Mouse (Mus musculus) adipocyte (in vitro differentiated cells): ENCODE results near the gene Usp7.

ENCODE experiments used
- DNase-seq: peaks from one replicate; pipeline ENCODE4 v3.0.0-alpha.2; 2016; ENCODE audit warnings: low spot score

The Usp7 gene

DNA sequence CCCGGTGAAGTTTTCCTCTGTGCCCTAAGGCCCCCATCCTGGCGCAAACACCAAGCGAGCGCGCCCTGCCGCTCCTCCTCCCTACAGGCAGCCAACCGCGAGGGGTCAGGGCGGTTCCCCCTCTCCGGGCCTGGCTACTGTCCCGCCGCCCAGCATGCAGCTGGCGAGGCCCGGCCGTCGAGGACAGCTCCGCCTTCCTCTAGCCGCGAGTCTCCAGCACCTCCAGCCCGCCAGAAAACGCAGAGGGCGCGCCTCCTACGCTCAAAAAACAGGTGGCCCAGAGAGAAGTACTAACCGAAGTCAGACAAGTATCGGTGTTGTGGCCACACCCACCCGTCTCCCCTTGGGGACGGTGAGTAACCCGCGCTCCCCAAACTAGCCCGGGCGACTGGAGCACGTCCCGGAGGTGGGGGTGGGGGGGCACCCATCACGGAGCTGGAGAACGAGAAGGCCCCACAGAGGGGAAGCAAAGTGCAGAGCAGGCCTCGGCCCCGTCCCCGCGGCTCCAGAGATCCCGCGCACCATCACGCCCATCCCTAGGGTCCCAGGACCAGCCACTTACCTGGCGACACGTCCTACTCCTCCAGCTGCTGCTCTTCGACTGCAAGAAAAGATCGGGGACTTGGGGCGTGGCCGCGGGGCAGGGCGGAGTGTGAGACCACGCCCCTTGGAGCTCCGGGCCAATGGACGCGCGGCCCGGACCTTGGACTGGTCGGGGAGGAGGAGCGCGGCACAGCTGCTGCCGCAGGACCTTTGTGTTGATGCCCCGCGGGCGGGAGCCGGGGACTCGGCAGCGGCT is 120.4 kb downstream of the Usp7 start, which contains the start of gene Carhsp1:
Carhsp1 (minus strand) TSS at position 605 of the 799 bp plus-strand sequence.
- DNase-seq = peak; percentile 96

DNA sequence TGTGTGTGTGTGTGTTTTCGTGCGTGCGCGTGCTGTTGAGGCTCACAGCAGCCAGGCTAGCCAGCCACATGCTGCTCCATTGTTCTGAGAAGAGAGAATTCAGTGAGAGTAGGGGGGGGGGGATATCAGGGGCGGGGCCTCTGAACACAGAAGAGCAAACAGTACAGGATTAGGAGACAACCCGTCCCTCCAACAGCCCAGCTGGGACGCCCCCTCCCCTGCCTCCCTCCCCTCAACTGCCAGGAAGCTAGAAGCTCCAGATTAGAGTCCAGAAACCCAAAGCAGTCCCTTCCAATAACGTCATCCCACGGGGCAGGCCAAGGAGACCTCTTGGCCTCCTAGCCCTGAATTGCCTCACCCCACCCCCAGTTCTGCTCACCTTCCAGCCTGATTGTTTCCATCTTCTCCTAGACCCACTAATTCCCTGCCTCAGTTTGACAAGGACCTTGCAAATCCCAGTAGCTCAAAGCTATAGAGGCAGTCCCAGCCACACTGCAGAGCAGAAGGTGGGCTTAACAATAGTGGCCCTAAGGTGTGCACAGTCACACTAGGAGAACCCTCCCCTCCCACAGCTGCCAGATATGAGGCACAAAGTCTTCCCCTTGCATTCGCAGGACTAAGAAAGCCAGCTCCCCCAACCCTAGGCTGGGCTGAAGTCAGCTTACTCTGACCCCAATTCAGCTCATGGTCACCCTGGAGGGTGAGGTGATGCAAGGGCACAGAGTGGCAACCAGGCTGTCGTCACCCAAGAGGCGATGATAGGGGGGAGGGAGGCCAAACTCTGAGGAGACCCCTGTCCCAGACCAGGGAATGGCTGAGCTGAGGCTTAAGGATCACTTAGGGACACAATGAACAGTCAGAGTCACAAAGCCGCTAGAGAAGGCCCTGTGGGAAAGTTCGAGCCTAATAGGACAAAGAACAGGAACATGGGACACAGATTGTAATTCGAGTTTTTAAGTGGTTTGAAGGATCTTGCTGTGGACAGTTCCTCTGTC is 121.8 kb downstream of the Usp7 start:
- DNase-seq = peak; percentile 72

DNA sequence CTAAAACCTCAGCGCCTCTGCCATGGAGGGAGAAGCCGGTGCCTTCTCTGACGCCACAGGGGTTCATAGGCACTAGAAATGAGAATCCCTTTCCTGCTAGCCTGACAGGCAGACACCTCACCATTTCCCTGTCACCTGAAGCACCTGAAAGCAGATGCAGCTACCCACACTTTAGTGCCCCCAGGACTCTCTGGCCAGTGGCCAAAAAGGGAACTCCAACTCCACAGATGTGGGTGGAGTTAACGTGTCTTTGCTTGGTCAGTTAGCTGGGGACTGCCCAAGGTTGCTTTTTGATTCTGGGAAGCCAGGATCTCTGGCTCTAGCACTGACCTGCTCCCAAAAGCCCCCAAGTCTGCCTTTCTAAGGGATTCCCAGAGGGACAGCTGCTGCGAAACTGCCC is 122.7 kb downstream of the Usp7 start:
- DNase-seq = peak; percentile 34

DNA sequence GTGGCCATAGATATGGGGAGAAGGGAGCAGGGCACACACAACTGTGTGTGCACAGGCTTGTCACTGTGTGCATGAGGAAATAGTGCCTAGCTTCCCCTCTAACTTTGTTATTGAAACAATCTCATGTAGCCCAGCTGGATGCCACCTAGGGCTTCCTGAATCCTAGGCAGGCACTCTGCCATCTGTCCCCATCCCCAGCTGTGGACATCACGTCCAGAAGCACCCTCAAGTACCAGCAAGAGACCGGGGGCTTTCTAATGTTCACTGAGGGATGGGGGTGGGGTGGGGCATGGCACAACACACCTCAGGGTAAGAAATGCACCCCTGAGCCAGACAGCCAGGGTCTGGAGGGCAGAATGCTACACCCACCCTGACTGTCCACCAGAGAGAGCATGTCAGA is 123.7 kb downstream of the Usp7 start:
- no peak for DNase-seq

DNA sequence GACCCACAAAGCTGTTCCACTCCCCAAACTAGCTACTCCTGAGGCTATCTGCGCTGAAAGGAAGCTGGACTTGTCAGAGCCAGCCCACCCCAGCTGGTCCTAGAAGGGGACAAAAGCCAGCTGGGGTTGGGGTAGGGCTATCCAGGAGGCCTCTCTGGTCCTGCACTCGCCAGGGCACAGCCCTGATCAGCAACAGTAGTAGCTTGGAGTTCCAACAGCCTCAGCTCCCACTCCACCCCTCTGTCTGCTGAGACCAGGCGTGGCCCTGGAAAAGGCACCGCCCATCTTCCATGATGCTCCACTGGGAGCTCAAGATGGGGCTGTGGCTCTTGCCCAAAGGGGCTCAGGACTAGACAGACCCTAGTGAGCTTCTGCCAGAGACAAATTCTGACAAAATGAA is 124.3 kb downstream of the Usp7 start:
- DNase-seq = no peak

DNA sequence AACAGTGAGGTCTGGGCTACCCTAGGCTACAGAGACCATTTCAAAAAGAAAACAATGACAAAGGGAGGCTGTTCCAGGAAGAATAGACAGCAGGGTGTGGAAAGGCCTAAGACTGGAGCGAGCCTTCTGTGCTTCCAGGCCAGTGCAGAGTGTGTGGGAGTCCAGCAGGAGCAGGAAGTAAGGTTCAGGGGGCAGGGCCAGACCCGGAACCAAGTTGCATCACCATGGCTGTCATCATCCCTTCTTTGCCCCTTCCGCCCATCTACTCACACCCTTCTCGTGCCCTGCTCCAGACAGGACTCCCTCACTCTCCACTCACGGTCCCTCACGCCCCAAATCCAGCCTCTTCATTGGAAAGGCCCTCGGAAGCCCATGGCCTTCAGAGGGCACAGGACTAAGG is 124.8 kb downstream of the Usp7 start:
- DNase-seq = peak; percentile 53

DNA sequence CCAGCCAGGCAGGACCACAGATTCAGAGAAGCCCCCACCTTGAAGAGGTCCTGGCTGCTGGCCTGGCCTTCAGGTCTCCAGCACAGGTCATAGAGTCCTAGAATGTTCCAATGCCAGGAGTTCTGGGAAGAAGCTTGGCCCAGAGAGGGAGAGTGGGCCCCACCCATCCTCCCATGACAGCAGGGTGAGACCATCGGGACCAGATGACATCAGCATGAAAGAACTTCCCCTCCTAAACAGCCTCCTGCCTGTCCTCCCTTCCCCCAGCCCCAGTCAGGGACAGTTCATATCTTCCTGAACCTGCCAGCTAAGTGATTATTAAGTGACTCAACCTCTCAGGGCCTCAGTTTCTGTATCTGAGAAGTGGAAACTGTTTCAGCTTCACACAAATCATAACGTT is 125.7 kb downstream of the Usp7 start:
- no peak for DNase-seq

DNA sequence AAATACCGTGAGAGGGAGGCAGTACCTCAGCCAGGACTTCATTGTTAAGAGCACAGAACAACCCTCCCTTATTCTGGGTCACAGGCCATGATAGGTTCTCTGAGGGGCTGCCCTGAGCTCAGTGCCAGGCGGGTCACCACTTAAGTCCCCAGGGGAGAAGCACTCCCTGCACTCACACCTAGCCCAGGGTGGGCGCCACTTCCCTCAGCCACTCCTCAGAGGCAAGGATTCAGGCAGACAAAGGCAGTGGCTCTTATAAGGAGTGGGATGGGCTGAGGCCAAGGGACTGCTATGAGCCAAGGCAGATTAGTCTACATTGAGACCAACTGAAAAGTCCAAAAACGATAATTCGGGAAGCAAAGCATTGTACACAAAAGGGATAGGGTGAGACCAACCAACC is 126.7 kb downstream of the Usp7 start:
- no peak for DNase-seq

DNA sequence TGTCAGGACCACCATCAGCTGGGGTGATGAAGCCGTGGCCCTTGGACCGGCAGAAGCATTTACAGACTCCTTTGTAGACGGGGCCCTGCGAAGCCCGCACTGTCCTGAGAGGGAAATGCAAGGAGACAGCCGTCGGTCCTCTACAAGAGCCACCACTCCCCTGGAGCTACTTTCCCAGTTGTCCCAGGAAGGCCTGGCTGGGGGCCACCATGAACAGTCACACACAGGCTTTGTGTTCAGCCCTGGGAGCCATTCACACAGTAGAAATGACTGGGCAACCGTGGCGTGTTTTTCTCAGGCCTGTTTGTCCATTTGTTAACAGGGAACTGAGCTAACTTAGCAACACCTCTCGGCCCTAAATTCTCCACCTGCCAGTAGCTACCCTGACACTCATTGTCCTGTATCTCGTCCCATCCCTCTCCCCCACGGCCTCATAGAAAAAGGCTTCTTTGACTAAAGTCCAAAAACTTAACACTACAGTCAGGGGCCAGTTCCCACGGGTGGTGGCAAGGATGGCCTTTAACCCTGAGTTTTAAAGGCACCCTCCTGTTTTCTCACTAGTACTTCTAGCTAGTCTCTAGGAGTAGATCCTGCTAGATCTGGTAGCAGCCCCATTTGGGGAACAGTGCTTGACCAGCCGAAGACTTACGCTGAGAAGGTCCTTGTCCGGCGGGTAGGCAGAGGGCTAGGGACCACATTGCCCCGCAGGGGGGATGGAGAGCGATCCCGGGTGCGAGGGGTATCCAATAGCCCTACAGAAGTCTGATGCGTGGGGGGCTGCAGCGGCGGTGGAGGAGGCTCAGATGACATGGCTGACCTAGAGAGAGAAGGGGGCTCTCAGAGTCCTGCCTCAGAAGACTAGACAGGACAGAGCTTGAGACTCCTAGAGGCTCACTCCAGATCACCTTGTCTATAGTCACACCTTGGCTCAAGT is 128.2 kb downstream of the Usp7 start:
- DNase-seq = no peak

DNA sequence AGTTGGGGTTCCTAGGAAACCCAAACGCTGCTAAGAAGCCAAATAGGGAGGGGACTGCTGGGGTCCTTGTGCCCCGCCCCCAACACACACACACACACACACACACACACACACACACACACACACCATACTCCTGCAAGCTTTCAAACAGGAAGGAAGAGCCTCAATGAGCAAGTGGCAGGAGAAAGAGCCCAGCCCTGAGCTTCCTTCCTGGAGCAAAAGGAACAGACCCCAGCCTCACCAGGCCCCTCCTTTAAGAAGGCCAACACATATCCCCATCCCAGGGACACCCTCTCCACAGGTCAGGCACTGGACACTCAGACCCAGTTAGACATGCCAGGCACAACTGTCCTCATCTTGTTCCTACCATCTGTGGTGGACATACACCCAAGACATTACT is 129.1 kb downstream of the Usp7 start:
- DNase-seq = no peak

DNA sequence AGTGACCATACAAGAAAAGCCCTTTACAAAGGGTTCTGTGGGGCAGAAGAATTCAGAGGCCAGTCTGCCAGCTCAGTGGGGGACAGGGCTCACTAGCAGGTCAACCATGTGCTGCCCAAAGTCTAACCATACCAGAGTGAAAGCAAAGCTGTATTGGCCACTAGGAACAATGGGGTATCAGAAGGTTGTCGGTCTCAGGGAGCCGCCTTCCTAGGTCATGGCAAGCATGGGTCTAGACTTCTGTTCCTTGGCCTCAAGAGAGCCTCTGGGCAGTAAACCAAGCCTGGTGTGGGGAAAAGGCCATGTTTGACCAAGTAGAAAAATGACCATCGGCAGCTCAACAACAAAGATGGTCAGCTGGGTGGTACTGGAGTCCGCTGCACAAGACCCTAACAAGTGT is 133.3 kb downstream of the Usp7 start:
- DNase-seq = peak; percentile 94

DNA sequence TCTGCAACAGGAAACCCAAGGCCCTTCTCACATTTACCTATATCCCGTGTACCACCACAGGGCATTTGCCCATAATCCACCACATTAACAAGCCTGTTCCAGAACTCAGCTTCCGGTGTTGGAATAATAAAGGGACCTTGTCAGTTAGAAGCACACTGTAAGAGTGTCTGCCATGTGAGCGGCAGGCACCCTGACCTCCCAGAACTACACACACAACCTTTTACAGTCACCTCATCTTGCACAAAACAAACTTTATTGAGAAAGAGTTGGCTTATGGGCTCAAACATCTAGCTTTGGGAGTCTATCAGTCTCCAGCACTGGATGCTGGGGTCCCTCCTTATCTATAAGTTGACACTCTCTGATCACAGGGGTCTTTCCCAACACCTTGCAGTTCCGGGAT is 133.8 kb downstream of the Usp7 start:
- DNase-seq = peak; percentile 50

DNA sequence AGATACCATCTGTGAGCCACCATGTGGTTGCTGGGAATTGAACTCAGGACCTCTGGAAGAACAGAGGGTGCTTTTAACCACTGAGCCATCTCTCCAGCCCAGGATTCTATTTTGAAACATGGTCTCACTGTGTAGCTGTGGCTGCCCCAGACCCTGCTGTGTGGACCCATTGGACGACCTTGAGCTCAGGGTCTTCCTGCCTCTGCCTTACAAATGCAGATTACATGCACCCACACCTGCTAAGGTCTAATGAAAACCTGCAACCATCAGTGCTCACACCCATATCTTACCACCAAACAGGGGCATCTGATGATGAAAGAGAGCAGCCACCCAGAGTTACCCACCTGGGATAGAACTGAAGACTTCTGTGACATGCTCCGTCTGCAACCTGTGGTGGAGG is 135.9 kb downstream of the Usp7 start:
- DNase-seq = no peak

DNA sequence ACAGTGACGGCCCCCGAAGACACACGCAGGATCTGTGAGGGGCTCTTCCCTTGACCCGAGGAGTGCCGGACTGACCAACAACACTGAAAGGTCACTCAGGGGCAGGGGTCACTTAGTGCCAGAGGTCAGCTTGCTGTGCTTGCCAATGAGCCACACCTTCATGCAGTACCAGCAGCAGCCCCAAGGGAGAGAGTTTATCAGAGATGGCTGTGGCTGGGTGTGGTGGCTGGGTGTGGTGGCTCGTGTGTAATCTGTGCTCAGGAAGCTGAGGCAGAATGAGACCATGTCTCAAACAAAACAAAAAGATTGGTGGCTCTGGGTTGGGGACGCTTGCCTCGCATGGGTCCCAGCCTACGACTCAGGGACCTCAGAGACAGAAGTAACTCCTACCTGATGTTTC is 136.5 kb downstream of the Usp7 start:
- no peak for DNase-seq

DNA sequence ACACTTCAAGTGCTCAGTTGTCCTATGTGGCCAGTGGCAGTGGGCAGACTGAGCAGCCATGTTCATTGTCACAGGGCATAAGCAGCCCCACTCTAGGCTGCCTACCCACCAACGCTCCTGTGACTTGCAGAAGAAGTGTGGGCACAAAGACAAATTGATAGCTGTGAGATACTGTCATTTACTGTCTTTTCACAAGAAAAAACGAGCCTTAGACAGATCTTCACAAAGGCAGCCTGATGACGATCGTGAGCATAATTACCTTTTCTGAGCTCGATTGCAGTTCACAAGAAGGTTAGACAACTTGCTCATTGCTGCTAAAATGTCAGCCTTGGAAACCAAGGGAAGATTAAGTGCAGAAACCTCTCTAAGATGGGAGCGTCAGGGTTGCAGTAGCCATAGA is 137.0 kb downstream of the Usp7 start:
- DNase-seq = no peak

DNA sequence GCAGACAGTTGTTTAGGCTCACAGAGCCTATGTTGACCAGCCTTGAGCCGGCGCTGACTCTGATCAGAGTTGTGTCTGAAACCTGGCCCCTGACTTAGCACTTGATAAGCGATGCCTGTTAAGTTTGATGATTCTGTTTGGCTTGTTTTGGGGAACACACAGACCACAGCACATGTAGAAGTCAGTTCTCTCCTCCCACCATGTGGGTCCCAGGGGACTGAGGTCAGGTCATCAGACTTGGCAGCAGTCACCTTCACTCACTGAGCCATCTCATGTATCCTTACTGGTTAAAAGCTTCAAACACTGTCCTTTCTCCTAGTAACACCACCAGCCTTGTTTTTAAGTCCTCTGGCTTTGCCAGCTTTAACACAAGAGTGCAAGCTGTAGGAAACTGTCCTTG is 142.1 kb downstream of the Usp7 start:
- DNase-seq = peak; percentile 80

DNA sequence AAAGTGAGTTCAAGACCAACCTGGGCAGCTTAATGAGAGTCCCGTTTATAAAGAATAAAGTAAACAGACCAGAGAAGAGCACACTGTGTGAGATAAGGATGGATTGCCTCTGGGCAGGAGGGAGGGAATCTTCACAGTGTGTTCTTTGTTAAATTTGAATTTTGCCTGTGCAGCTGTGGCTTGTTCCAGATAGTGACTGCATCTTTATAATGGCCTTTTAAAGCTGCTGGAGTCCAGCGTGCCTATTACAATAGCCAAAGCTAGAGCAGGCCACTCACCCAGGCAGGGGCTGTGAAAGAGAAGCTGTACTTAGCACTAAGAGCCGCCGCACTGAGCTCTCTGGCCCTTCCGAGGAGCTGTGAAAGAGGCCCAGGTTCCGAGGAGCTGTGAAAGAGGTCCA is 146.6 kb downstream of the Usp7 start:
- no peak for DNase-seq

DNA sequence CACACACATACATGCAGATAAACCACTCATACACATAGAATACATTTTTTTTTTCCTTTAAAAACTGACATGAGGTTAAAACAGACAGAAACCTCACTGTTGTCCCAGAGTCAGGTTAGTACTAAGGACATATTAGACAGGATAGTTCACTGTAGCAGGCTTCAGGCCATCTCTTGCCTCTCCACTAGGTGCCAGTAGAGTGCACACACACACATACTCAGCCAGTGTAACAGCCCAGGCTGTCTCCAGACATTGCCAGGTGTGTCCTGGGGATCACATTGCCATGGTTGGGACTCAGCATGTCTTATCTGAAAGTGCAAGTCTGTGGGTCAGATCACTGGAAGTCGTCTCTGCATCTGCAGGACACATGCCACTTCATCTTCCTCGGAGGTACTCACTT is 148.3 kb downstream of the Usp7 start:
- peak; percentile 78 for DNase-seq
